Mouse (Mus musculus) thymus, adult 2 months (tissue): ENCODE results near the gene Fam222b.

Experiments used
- CTCF ChIP-seq: fragments of 200-500 bp; IDR thresholded peaks from 2 replicates; pipeline ENCODE4 v1.5.1; 2012; ENCODE audit warnings: mild to moderate bottlenecking, control low read depth, low read length, moderate library complexity, borderline replicate concordance; ENCODE audit not compliant: control insufficient read depth, poor library complexity, insufficient read depth; ENCODE audit errors: extremely low read depth
- POLR2A ChIP-seq: fragments of 200-500 bp; IDR thresholded peaks from 2 replicates; pipeline ENCODE4 v1.6.1; 2012; ENCODE audit warnings: mild to moderate bottlenecking, low read length, control low read depth, moderate library complexity; ENCODE audit not compliant: control insufficient read depth, poor library complexity, insufficient read depth; ENCODE audit errors: extremely low read depth

DNA sequence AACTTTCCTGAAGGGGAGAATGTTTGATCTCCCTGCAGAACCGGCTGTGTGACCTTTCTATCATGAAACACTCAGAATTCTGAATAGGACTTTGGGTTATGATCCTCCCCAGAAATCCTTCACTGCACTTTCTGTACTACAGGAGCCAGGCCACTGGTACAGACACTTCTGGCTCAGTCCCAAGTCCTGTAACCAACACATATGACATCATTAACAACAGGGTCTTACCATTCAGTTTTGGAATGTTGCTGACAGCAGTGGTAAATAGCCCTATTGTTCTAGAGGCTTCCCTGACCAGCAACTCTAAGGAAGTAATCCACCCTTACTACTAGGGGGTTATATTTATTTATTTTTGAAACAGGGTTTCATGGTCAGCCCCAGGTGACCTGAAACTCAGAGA is 98.7 kb downstream of the Fam222b start, which contains the start of gene Proca1:
- TF ChIP-seq POLR2A (no peak), CTCF (no peak)
